Mouse (Mus musculus): ENCODE measurements around the gene Efnb3.

GRCm38 (mm10) chr11:69601768-69602167 is 41.8 kb upstream of the Efnb3 start:
- TF ChIP-seq CTCF (IDR thresholded peaks at IDR 0.05; ENCODE audit: low read depth, low read length) (no peak), POLR2A (IDR thresholded peaks at IDR 0.05; ENCODE audit: borderline replicate concordance, low read depth, low read length) (no peak)

Data from bone marrow macrophage, adult 2 months (primary cell).